Mouse (Mus musculus) c-Kit-negative CD71-positive TER-119-positive erythroid progenitor cells, embryonic 14.5 days (primary cell): ENCODE measurements around the gene Myh11.

Source experiments
- DNase-seq: peaks from one replicate; pipeline ENCODE4 v3.0.0-alpha.2; 2013; ENCODE audit warnings: low read depth, low spot score

The Myh11 gene

DNA sequence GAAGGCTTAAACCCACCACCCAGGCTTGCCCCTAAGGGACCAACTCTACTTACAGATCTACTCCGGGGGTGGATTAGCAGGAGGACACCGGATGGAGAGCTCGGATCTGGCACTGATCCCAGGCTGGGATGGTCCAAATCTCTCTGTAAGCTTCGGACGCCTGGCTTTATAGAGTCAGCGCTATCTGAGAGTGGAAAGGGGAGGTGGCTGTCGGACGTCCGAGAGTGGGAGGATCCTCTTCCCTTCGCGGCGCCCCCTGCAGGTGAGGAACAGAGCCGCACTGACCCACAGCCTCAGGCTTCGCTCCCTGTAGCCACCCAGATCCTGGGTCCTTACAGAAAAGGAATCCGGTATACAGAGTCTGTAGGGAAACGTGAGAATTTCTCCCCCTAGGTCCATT, at the start of gene Myh11:
TSS of gene Myh11 (minus strand) at position 150 of the 400 bp plus-strand sequence.
- DNase-seq = no peak

DNA sequence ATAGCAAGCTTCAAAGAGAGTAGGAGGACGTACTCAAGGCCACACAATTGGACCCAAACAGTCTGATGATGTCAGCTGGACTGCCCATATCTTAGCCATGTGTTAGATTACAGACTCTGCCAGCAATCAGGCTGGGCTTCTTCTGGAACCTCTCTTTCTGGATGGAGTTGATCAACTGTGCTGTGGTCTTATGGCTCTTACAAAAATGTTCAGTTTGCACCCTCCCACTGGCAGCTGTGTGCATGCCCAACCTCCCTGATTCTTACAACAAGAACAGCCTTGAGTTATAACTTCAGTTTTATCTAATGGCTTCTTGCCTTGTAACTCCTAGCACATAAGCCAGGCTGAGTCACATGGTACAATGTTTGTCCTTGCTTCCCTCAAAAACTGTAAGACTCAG, 37.0 kb upstream of the Myh11 start:
- no peak for DNase-seq

DNA sequence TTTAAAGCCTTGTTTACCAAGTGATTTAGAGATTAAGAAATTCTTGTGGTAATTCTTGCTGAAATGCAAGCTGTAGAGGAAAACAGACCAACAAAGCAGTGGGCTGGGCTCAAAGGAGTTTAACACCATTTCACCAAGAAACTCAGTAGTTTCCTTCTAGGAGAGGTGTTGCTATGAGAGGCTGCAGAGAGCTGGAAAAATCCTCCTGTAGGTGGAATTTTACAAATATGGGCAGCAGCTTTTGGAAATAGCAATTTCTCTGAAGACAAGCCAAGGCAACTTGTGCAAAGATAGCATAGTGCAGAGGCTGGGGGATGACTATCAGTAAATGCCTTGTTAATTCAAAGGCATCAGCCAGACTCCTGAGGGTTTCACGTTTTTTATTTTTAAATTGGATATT, 29.3 kb upstream of the Myh11 start:
- DNase-seq = no peak

DNA sequence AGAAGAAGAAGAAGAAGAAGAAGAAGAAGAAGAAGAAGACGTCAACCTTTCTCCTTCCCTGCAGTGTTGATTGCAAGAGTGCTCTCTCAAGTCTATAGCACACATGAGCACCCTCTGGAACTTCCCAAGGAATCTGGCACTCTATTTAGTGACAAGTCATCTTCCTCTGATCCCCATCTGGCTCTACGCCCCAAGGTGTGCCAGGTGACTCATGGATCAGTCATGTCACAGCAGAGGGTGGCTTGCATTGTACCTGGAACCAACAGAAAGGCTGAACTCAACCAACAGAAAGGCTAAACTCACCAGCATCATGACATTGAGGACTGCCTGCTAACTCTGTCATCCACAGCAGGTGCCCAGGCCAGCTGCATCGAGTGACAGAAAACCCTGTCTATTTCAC, 28.5 kb upstream of the Myh11 start:
- no peak for DNase-seq

DNA sequence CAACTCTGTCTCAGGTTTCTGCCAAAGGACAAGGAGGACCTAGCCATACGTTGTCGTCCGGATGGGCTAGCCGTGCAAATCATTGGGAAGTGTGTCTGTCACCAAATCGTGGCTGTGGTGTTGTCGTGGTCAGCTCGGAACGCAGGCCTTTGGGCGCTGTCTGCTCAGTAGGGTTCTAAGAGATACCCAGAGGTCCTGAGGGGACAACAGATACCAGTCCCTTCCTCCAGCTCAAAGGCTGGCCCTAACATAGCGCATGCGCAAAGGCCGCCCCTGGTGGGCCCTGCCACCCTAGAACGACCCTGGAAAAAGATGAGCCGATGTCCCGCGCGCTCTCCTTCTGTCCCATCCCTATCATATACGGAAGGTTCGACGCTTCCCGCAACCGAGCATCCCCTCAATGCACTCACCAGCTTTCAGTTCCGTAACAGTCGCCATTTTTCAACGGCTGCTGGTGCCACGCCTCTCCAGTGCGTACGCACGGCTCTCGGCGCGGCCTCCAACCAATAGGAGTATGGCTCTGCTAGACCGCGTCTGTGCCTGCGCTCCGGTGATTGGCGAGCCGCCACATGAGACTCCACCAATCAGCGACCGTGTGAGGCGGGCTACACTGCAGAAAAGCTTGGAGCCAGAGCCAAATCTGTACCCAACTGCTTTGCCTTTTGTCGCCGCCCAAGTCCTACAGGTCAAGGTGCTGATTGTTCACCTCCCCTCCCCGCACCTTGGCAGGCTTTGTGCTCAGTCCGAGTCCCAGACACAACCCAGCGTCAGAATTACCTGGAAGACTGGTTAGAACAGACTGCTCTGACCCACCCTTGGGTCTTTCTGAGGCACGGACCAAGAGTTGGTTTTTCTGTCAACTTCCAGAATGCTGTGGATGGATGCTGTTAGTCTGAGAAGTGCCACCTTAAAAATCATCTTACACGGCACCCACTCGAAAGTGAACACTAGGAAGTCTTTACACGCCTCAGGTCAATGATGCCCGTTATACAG, 26.0 kb upstream of the Myh11 start, which contains the start of gene Fopnl:
TSS of gene Fopnl (minus strand) at position 522 of the 993 bp plus-strand sequence.
- peak; percentile 90 for DNase-seq

DNA sequence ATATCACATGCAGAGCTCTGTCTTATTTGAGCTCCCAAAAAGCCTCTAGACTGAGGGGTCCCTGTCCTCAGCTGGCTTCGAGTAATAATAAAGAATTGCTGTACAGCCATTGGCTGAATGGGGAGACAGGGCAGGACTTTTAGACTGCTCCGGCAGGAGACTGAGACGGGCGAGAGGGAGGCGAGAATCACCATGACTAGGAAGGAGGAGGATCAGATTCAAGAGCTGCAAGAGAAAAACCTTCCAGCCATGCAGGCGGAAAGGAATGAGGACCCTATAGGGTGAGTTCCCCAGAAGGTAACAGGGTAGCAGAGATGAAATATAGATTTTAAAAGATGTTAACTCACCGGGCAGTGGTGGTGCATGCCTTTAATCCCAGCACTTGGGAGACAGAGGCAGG, 21.7 kb upstream of the Myh11 start:
- no peak for DNase-seq

DNA sequence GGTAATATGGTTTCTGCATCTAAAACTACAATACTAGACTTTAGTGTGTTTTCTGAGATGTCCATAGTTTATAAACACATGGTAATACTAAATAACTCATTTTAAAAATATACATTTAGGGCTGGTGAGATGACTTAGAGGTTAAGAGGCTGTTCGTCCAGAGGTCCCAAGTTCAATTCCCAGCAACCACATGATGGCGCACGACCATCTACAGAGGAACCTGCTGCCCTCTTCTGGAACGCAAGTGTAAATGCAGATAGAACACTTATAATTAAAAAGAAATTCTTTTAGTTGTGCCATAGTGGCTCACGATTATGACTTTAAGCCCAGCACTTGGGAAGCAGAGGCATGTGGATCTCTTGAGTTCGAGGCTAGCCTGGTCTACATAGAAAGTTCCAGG, 20.2 kb upstream of the Myh11 start:
- peak; percentile 50 for DNase-seq

DNA sequence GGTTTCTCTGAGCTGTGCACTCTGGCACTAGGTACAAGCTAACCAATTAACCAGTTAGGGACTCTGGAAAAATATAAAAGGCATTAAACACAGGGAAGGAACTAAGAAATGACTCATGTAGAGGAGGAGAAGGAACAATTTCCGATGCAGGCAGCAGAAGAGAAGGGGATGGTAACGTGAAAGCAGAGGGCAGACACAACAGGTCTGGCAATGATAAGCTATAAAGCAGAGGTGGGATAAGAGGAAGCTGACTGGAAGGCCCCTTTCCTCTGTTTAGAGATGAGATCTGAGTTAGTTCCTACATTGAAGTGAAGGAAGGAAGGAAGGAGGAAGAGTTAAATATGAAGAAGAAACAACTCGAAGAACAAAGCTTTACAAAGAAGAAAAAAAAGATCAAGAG, 18.7 kb upstream of the Myh11 start:
- DNase-seq = peak; percentile 32

DNA sequence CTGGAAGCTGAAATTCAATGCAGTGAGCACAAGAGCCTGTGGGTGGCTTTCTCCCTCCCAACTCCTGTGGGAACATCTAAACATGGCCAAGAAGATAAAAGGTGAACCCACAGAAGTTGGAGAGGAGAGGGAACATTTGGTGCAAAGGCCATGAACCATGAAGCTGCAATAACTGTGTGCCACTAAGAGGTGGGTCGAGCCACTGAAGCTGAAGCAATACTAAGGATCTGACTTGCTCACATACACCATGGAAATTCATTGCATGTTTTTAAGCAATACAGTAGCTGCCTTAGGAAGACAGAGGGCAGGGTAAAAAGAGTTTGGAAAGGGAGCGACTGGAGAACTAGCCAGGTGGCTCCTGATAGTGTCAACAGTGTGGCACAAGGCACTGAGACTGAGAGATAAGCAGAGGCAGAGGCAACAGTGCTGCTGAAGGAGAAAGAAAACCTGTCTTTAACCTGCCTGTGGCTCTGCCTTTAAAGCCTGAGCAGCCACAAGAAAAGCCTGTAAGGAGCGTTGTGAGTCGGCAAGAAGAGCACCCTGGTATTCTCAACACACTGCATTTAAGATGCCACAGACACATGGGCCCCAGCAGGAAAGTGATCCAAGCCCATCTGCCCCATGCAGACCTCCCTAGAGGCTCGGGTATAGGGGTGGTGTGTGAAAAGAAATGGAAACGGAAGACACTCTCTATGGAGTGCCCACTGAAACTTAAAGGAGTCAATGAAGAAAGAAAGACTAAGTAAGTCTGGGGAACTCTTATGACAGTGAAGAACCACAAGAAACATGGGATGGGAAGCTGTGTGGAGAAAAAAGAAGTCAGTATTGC, 17.3 kb upstream of the Myh11 start:
- DNase-seq = peak; percentile 64

DNA sequence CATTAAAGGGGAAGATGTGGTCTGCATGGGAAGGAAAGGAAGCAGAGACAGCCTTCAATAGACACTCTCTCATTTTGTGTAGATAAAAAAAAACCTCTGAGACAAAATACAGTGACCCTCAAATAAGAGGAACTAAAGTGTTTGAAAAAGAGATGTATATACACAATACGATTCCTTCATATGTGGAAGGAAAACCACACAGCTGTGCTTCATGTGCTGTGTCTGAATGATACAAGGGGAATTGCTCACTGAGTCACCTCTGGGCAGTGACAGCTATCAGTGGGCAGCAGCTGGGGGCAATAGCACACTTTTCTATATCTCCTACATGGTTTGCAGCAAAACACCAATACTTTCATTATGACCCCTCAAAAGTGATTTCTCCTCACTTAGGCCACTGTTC, 16.2 kb upstream of the Myh11 start:
- no peak for DNase-seq

DNA sequence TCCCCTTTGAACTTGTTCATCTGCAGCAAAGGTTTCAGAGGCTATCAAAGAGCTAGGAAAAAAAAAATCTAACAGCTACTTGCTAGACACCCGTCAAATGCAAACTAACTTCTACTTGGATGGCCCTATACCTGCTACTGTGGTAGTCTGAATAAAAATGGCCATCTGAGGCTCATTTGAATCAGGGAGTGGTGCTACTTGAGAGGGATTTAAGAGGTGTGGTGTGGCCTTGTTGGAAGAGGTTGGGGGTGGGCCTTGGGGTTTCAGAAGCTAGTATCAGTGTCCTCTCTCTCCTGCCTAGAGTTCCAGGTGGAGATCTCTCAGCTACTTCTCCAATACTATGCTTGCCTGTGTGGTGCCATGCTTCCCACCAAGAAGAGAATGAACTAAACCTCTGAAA, 15.3 kb upstream of the Myh11 start:
- DNase-seq = no peak

DNA sequence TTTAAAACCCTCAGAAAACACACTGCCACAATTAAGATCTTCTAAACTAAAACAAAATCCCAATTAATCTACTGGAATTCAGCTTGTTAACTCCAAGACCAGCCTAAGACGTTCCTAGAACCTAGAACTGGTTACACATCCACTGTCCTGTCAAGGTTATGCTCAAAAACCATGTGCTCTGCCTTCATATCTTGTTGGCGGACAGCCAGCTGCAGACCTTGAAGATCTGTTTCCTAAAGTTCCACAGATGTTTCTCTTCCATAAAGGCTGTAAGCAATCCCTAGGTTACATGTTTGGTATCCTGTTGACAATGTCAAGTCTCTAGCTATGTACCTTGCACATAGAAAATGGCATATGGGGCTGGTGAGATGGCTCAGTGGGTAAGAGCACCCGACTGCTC, 13.6 kb upstream of the Myh11 start:
- no peak for DNase-seq

DNA sequence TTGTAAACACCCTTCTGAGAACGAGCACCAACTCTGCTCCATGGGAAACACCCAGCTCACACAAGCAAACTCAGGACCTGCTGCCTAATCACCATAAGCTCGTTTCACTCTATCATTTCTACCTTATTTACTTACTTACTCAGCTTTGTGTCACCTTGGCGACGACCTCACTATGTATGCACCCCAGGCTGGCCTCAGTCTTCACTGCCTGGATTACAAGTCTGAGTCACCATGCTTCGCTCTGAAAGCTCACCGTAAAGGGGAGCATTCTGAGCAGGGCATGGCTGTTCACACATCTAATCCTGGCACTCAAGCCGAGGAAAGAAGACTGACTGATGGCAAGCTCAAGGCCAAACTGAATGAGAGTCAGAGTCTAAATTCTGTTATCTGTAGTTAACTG, 12.5 kb upstream of the Myh11 start:
- DNase-seq = no peak

DNA sequence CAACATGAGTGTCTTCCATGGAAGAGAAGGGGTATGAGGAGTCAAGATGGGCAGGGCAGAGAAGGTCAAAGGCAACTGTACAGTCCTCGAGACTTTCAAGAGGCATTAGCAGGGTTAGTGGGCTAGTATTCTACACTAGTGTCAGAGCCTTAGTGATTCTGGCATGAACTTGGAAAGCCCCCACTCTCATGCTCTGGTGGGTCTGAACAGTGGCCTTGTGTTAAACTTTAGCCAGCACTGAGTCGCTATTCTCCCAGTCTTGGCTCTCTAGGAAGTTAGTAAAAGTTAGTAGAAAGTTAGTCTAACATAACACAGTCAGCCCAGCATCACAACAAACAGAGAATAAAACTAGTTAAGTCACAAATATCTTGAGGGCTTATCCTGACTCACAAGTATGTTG, 12.0 kb upstream of the Myh11 start:
- no peak for DNase-seq

DNA sequence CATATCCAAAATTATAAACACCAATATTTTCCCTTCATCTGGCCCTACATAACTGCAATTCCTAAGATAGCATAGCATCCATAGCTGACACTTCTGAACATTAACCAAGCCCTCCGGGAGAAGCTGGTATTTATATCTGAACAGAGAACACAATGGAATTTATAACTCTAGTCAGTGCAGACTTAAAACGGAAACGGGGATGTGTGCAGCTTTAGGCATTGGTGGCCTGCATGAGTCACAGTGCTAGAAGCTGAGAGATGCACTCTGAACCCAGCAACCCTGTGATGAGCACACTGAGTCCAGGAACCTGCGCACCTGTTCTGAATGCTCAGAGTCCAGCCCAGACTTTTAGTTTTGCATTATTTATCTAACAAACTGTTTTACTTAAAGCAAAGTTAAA, 7.3 kb upstream of the Myh11 start:
- DNase-seq = no peak

DNA sequence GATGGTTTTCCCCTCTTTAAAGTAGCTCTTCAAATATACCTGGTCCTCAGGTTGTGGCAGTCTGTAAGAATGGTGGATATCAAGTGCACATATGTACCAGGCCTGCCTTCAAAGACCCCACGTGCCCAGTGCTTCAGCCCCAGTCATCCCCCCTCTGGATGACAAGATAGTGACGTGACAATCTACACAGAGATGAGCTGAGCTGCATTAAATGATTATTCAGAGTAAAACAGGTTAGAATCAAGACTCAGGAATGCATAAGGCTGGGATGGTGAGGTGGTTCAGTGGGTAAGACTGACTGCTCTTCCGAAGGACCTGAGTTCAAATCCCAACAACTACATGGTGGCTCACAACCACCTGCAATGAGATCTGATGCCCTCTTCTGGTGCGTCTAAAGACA, 6.6 kb upstream of the Myh11 start:
- no peak for DNase-seq

DNA sequence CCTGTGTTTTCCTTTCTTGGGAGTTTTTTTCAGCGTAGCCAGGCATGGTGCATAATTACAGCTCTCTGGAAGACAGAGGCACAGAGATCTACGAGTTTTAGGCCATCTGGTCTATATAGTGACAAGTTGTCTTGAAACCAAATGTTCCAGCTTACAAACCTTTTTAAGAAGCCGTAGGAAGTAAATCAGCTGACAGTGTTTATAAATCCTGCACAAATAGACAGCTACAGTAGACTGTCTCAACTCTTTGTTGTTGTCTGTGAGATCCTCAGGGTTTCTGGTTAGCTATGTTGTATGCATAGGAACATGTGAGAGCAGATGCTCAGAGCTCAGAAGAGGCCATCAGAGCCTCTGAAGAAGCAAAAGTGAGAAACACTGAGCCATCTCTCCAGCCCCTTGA, 6.0 kb upstream of the Myh11 start:
- no peak for DNase-seq

DNA sequence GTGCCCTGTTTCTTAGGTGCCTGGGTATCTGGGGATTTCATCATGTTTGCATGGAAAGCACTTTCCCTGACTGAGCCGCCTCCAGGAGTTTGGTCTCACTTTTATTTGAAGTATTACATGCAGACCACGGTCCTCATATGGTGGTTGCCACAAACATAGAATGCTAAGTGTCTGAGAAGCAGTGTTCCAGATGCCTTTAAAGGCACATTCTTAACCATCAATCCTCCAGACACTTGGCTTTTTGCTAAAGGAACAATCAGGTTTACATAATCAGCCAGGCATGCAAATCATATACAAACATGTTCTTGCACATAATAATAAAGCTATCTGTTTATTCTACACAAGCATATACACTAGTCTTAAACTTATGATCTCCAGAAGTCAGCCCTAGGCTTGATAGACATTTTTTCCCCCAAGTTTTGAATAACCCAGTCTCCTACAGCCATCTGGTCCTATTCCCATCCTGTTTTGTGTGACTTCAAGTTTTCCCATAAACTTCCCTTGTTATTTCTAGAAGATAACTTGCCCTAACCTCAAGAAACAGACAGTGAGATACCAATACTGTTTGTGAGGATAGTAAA, 5.5 kb upstream of the Myh11 start:
- DNase-seq = no peak

DNA sequence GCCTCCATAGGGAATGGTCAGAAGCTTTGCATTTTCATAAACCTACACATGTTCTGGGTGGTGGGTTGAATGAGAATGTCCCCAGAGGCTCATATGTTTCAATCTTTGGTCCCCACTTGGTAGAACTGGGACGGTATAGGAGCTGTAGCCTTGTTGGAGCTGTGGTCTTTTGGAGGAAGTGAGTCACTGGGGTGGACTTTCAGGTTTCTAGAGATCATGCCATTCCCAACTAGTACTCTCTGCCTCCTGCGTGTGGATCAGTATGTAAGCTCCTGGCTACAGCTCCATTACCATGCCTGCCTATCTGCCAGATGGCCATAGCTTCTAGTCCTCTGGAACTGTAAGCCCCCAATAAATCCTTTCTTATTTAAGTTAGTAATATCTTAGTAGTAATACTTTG, 4.1 kb upstream of the Myh11 start:
- DNase-seq = no peak

DNA sequence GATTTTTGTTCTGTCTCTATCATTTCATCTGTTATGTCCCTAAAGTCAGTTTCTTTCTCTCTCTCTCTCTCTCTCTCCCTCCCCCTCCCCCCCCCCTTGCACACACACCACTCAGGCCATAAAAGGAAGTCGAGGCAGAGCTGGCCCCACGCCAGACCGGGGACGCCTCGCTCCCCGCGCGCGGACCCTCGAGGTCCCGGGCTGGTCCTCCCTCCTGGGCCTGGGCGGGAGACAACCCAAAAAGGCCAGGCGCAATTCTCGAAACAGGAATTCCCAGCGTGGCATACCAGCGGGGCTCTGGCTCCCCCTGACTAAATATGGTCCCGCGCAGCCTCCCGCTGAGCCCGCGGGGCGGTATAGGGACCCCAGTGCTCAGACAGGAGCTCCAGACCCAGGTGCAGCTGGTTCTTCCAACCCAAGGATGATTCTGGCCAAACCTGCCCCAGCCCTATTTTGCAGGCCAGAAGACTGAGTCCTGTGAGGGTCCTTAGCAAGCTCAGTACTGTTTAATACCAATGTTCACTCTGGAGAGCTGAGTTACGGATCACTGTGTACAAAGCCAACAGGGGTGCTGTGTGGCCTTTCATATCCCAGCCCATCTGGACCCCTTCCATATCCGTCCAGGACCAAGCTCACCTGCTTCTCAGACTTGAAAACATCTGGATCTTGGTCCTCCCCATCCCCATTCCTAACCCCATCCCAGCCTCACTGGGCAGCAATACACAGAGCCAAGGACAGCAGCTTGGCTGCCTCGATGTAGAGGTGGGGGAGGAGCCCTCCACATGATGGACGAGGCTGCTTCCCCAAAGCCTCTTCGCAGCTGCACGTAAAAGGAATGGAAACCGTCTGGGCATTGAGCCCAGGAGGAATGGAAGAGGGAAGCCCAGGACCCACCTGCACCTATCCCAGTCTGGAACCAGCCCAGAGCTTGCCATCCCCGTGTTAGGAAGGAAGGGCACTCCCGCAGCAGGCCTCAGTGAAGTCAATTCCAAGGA, 1.3 kb upstream of the Myh11 start:
- no peak for DNase-seq

DNA sequence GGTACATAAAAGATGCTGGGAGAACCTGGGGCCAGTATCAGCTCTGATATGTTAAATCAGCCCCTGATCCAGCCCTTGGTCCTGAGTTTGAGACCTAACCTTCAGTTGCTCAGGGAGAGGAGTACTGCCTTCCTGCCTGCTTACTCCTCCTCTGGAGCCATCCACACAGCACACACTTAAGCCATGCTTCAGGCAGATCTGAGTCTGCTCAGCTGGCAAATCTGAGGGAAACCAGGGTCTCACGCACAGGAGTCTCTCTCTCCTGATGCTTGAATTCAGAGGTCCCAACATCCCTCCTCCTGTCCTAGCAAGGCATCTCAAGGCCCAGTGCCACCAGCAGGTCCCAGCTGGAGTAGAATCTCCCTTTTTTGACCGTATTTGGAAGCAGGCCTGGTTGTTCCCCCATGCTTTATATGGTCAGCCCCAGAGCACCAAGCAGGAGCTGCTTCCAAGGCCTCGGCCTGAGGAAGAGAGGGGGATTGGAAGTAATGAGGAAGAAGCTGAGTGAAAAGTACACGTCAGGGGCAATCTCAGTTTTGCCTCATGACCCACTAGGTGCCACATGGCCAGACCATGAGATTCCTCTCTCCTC, 18.7 kb downstream of the Myh11 start:
- no peak for DNase-seq
